ENCODE assay signal across 8 mouse cellular contexts in genomic region chr19:8819596-8820423, GRCm38 (mm10). TPM values are rescaled to one million over a fixed set of nuclear protein-coding genes. Genes with fewer than 3 reads are reported as not detected.
DNase-seq lines count a peak whose midpoint lies in the region; ATAC-seq and TF ChIP-seq lines count a peak whose summit lies in the region.

Gene Hnrnpul2, plus strand, starts transcription at chr19:8820010.

- no peaks in the 10 kb centered on the region for H3K9me3 ChIP-seq in forebrain, embryonic 15.5 days

- intact Hi-C loops in heart, postnatal 25 days (cut with DNase I): loop anchor here (2.0 to 5.0 kb wide), 2 partner anchors 21 to 98 kb away; partner anchors contain the start of genes Polr2g and Slc3a2

- H3K9ac ChIP-seq in forebrain, embryonic 15.5 days (replicated peaks): peak within 1 kb of the TSS; percentile 76

- H3K27me3 ChIP-seq in forebrain, embryonic 15.5 days: no peaks in the 10 kb centered on the region

- 0% methylated on average over 83 of the region's 83 CpGs for WGBS in forebrain, embryonic 15.5 days
- under 1% methylated on average over 82 of the region's 83 CpGs for WGBS in lung, adult 2 months

- no peak for TF ChIP-seq CTCF in lung, adult 2 months (IDR thresholded peaks at IDR 0.05; ENCODE audit: insufficient read depth, low read length)

- ATAC-seq in forebrain, embryonic 15.5 days (replicated peaks): peak; percentile 96
- ATAC-seq in neutrophil, adult 5-6 weeks (ENCODE audit: extremely low read depth, insufficient number of reproducible peaks, low FRiP score, poor library complexity, severe bottlenecking): peak; percentile 85

- H3K4me1 ChIP-seq in forebrain, embryonic 15.5 days: peaks cover 57% of the 10 kb centered on the region
- peaks cover 9% of the 10 kb centered on the region for H3K4me1 ChIP-seq in lung, adult 2 months (ENCODE audit: control insufficient read depth, insufficient read depth, low read length)

- TF ChIP-seq POLR2A in lung, adult 2 months (IDR thresholded peaks at IDR 0.05; ENCODE audit: borderline replicate concordance, extremely low read depth, low read depth, low read length): peak; percentile 95; the same call in 1 of the 2 replicates

- peaks cover 25% of the 10 kb centered on the region for H3K36me3 ChIP-seq in forebrain, embryonic 15.5 days

- peak within 1 kb of the TSS; percentile 74 for H3K4me3 ChIP-seq in forebrain, embryonic 15.5 days
- H3K4me3 ChIP-seq in lung, adult 2 months (replicated peaks; ENCODE audit: extremely low read depth, low read depth, low read length): peak within 1 kb of the TSS; percentile 97

- H3K4me2 ChIP-seq in forebrain, embryonic 15.5 days (replicated peaks): peak within 1 kb of the TSS; percentile 89

- peak; percentile 99 for DNase-seq in ES-CJ7 (ENCODE audit: low read depth, low spot score)
- DNase-seq in cerebellum, adult 11-12 months: peak; percentile 99
- peak; percentile 99 for DNase-seq in heart, postnatal 25 days (ENCODE audit: low spot score)
- peak; percentile 99 for DNase-seq in layer of hippocampus, adult 18-20 months (ENCODE audit: low spot score in 2 of 2)
- peak; percentile 97 for DNase-seq in lung, adult 2 months
- peak; percentile 99 for DNase-seq in thymus, adult 18-20 months

- peak within 1 kb of the TSS; percentile 98 for H3K27ac ChIP-seq in forebrain, embryonic 15.5 days (replicated peaks)

RNA-seq across cellular contexts. Expression of gene Hnrnpul2, which starts in this region (rescaled TPM):
- polyA plus RNA-seq in forebrain, embryonic 15.5 days (2015; fragmentation: Nextera tagmentation; extraction: Ambion mirVana): 5.9 and 6.1 TPM in 2 replicates
- total RNA-seq in heart, postnatal 25 days (2021): 10 to 100 TPM; 42.5 to 49.4 TPM
- 100 to 1,000 TPM; 120 to 125 TPM for total RNA-seq in layer of hippocampus, adult 18-20 months (2021)
- 25.4 and 28.0 TPM in 2 replicates for polyA plus RNA-seq in lung, adult 2 months (2012; rRNA removed)
- total RNA-seq in neutrophil, adult 5-6 weeks (2017): 110 and 115 TPM in 2 replicates

Comparison
In these comparisons a context has a peak if more than half of its experiments do, and no peak if none do; other contexts are left out.
1. Peak in every context shown above with its lines: DNase-seq, ATAC-seq, H3K4me3 ChIP-seq and H3K27ac ChIP-seq.